Mouse (Mus musculus) cortical plate, adult 2 months (tissue): ENCODE measurements around the gene Hoxa5. TPM values are rescaled to one million over a fixed set of nuclear protein-coding genes. Genes with fewer than 3 reads are reported as not detected.

Experiments
- H3K27ac ChIP-seq: fragments of 200-500 bp; 2 replicates; pipeline ENCODE4 v1.5.1; 2012; ENCODE audit warnings: low read length, control low read depth, inconsistent platforms; ENCODE audit not compliant: insufficient read depth
- H3K4me1 ChIP-seq: fragments of 200-500 bp; 2 replicates; pipeline ENCODE4 v1.6.1; 2011; ENCODE audit warnings: low read length; ENCODE audit not compliant: control insufficient read depth, insufficient read depth
- H3K4me3 ChIP-seq: fragments of 200-500 bp; 2 replicates; pipeline ENCODE4 v1.5.1; 2011; ENCODE audit warnings: mild to moderate bottlenecking, low read length, control low read depth; ENCODE audit not compliant: insufficient read depth
- CTCF ChIP-seq: fragments of 200-500 bp; IDR thresholded peaks from 2 replicates; pipeline ENCODE4 v1.5.1; 2011; ENCODE audit warnings: mild to moderate bottlenecking, control low read depth, low read length; ENCODE audit not compliant: insufficient read depth; ENCODE audit errors: extremely low read depth
- POLR2A ChIP-seq: fragments of 200-500 bp; IDR thresholded peaks from 2 replicates; pipeline ENCODE4 v1.6.1; 2011; ENCODE audit warnings: mild to moderate bottlenecking, low read length, control low read depth; ENCODE audit not compliant: insufficient read depth; ENCODE audit errors: extremely low read depth
- polyA plus RNA-seq: library from polyadenylated mRNA; depleted of rRNA; stranded (reverse); fragments of >200 nt; gene quantifications from 2 replicates; pipeline ENCODE4 v1.2.3, GENCODE M21; 2012

Hoxa5 gene
- polyA plus RNA-seq, 1 experiment = not detected

DNA sequence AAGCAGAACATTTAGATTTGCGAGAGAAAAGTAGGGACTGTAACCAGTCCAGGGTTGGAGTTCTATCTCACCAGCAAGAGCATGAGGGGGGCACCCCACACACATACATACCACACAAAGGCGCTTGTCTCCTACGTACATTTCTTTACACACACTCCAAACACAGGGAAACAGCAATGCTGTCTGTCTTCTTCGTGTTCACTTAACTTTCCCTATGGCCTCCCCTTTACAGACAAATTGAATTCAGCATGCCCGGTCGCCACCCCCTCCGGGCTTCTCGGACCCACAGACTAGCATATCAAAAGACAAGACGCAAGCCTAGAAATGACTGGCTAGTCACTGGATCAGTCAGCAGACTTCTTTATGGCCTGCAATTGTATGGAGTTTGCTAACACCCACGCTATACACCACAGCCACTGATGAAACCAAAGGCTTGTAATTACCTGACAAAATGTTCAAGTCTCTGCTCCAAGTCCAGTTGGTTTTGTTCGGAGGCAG, 24.1 kb downstream of the Hoxa5 start:
- Histone ChIP-seq H3K4me3 (no peak overlapping the region), H3K4me1 (no peaks in the 10 kb centered on the region), H3K27ac (no peak overlapping the region)
- TF ChIP-seq CTCF = no peak
- TF ChIP-seq POLR2A = no peak

DNA sequence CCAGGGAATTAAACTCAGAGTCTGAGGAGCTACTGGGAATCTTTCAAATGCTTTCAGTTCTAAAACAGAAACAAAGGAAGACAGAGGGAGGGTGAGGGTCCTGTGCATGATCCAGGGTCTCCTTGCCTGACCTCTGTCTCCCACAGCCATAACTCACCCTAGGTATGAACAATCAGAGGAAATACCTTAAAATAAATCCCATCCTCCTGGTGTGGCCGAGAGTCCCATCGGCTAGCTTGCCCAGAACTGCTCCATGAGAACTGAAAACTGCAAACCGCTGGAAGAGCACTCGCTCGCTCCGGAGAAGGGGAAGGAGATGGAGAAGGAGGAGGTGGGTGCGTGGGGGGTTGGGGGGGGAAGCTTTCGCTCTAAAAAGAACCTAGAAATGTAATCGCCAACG, 24.7 kb downstream of the Hoxa5 start:
- Histone ChIP-seq H3K4me1 (no peaks in the 10 kb centered on the region), H3K4me3 (no peak overlapping the region), H3K27ac (no peak overlapping the region)
- TF ChIP-seq POLR2A = no peak
- TF ChIP-seq CTCF = no peak

- H3K4me1 ChIP-seq = no peaks in the 10 kb centered on the region
- H3K4me3 ChIP-seq = no peak overlapping the region
- no peak overlapping the region for H3K27ac ChIP-seq
- TF ChIP-seq CTCF = no peak
- no peak for TF ChIP-seq POLR2A
These were observed 25.3 kb downstream of the Hoxa5 start for GRCm38 (mm10) chr6:52178918-52179665.

- Histone ChIP-seq H3K4me3 (no peak overlapping the region), H3K4me1 (no peaks in the 10 kb centered on the region), H3K27ac (no peak overlapping the region)
- no peak for TF ChIP-seq POLR2A
- TF ChIP-seq CTCF = no peak
These were observed 26.6 kb downstream of the Hoxa5 start for GRCm38 (mm10) chr6:52177806-52178205.

DNA sequence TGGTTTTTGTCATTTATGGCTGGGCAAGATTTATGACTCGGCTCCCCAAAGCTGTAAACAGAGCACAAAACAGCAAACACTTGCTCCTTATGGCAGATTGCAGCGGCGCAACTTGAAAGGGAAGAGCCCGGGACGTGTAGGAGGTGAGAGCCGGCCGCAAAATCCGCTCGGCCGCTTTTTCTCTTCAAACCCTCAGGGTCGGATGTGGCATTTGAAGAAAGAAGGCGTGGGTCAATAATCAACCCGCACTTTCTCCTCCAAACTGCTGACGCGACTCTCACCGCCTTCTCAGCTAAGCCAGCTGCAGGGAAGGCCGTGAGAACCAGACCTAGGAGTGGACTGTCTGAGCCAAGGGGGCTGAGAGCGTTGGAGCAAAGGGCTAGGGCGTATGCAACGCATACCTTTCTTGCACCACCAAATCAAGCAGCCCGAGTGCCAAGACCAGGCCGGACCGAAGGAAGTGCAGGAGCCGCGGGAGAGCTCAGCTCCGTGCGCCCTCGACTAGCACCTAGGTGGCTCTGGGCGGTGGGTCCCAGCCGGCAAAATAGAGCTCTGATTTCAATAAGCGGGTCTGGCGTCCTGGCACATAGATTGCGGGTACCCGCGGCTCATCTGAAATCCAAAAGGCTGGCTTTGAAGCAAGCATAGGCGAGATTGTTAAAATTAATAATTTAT, 27.2 kb downstream of the Hoxa5 start, which contains the start of gene 5730596B20Rik:
5730596B20Rik (plus strand) TSS at position 438 of the 675 bp plus-strand sequence.
- TF ChIP-seq POLR2A (no peak), CTCF (no peak)
- no peaks in the 10 kb centered on the region for H3K4me1 ChIP-seq
- no peak within 1 kb of the TSS for H3K27ac ChIP-seq
- H3K4me3 ChIP-seq = no peak within 1 kb of the TSS

DNA sequence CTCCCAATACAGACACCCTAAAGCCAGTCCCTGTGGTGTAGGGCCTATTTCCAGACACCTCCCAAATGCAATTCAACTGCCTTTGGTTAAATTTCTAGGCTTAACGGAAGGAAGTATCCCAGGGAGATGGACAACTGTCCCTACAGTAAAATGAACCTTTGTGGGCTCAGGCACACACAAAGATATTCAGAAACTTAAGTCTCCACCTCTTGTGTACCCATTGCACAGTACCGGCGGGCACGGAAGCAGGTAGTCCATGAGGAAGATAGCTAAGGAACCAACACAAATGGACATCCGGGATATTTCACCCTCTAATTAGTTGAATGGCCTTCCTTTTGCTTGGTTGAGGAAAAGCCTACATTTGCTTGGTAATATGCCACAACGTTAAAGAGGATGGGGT, 28.0 kb downstream of the Hoxa5 start:
- Histone ChIP-seq H3K27ac (no peak overlapping the region), H3K4me1 (no peaks in the 10 kb centered on the region), H3K4me3 (no peak overlapping the region)
- TF ChIP-seq POLR2A = no peak
- TF ChIP-seq CTCF = no peak

GRCm38 (mm10) chr6:52175864-52176263, 28.5 kb downstream of the Hoxa5 start:
- no peak overlapping the region for H3K27ac ChIP-seq
- no peak overlapping the region for H3K4me3 ChIP-seq
- no peak for TF ChIP-seq CTCF
- TF ChIP-seq POLR2A = no peak
- H3K4me1 ChIP-seq = no peaks in the 10 kb centered on the region

GRCm38 (mm10) chr6:52174968-52175751, 29.2 kb downstream of the Hoxa5 start:
- no peak for TF ChIP-seq POLR2A
- no peak for TF ChIP-seq CTCF
- H3K4me1 ChIP-seq = no peaks in the 10 kb centered on the region
- H3K27ac ChIP-seq = no peak overlapping the region
- no peak overlapping the region for H3K4me3 ChIP-seq

GRCm38 (mm10) chr6:52173648-52174047, 30.7 kb downstream of the Hoxa5 start:
- Histone ChIP-seq H3K27ac (no peak overlapping the region), H3K4me1 (no peaks in the 10 kb centered on the region), H3K4me3 (no peak overlapping the region)
- no peak for TF ChIP-seq CTCF
- TF ChIP-seq POLR2A = no peak

GRCm38 (mm10) chr6:52172501-52172900, 31.9 kb downstream of the Hoxa5 start:
- no peak overlapping the region for H3K4me3 ChIP-seq
- TF ChIP-seq CTCF (no peak), POLR2A (no peak)
- no peaks in the 10 kb centered on the region for H3K4me1 ChIP-seq
- H3K27ac ChIP-seq = no peak overlapping the region
